Mouse (Mus musculus) ZHBTc4 (cell line): Measurements from ENCODE around the gene Kidins220.

Experiments used
- DNase-seq: peaks from one replicate; pipeline ENCODE4 v3.0.0-alpha.2; 2011; ENCODE audit warnings: low read depth, low spot score

Kidins220 gene

GRCm38 (mm10) chr12:25109971-25110681, 135.4 kb downstream of the Kidins220 start:
- DNase-seq: no peak

- no peak for DNase-seq
Measured at GRCm38 (mm10) chr12:25110682-25111078, 136.0 kb downstream of the Kidins220 start.
